Mouse (Mus musculus): ENCODE results near the gene Trim2. TPM values are rescaled to one million over a fixed set of nuclear protein-coding genes. Genes with fewer than 3 reads are reported as not detected.

Trim2 gene
- polyA plus RNA-seq, 1 experiment from 2014 or later, result 174 TPM

GRCm38 (mm10) chr3:84344725-84345645 is 38.3 kb upstream of the Trim2 start:
- peaks cover 2% of the 10 kb centered on the region; the same call in 1 of the 2 replicates for H3K27me3 ChIP-seq (ENCODE audit: control insufficient read depth, insufficient read depth, low read depth, low read length)
- ATAC-seq, result peak; percentile 73
- H3K9me3 ChIP-seq (replicated peaks; ENCODE audit: control insufficient read depth, low read length, poor library complexity, severe bottlenecking), result no peaks in the 10 kb centered on the region
- 12% methylated on average over 28 of the region's 28 CpGs for WGBS
- H3K4me1 ChIP-seq (ENCODE audit: control insufficient read depth, insufficient read depth, low read length), result peaks cover 4% of the 10 kb centered on the region; the same call in 1 of the 2 replicates
- H3K36me3 ChIP-seq (ENCODE audit: control insufficient read depth, insufficient read depth, low read length), result no peaks in the 10 kb centered on the region
- peak overlapping the region; percentile 76 for H3K4me2 ChIP-seq (ENCODE audit: low read length)
- peak overlapping the region; percentile 36 for H3K4me3 ChIP-seq (ENCODE audit: low read depth, low read length)
- peak overlapping the region; percentile 54; the same call in 1 of the 2 replicates for H3K9ac ChIP-seq (ENCODE audit: low read depth, low read length)
- H3K27ac ChIP-seq (ENCODE audit: low read length), result no peak overlapping the region

GRCm38 (mm10) chr3:84343101-84343500 is 36.4 kb upstream of the Trim2 start:
- Histone ChIP-seq H3K27ac (ENCODE audit: low read length) (no peak overlapping the region), H3K9me3 (replicated peaks; ENCODE audit: control insufficient read depth, low read length, poor library complexity, severe bottlenecking) (no peaks in the 10 kb centered on the region), H3K27me3 (ENCODE audit: control insufficient read depth, insufficient read depth, low read depth, low read length) (peaks cover 2% of the 10 kb centered on the region; the same call in 1 of the 2 replicates), H3K36me3 (ENCODE audit: control insufficient read depth, insufficient read depth, low read length) (no peaks in the 10 kb centered on the region), H3K9ac (ENCODE audit: low read depth, low read length) (no peak overlapping the region), H3K4me1 (ENCODE audit: control insufficient read depth, insufficient read depth, low read length) (peaks cover 4% of the 10 kb centered on the region; the same call in 1 of the 2 replicates), H3K4me2 (ENCODE audit: low read length) (no peak overlapping the region), H3K4me3 (ENCODE audit: low read depth, low read length) (no peak overlapping the region)
- WGBS, result 92% methylated on average over 9 of the region's 9 CpGs
- no peak for ATAC-seq

- H3K4me2 ChIP-seq (ENCODE audit: low read length), result no peak overlapping the region
- H3K4me1 ChIP-seq (ENCODE audit: control insufficient read depth, insufficient read depth, low read length), result peaks cover 4% of the 10 kb centered on the region; the same call in 1 of the 2 replicates
- WGBS, result 72% methylated on average over 7 of the region's 7 CpGs
- H3K9me3 ChIP-seq (replicated peaks; ENCODE audit: control insufficient read depth, low read length, poor library complexity, severe bottlenecking), result no peaks in the 10 kb centered on the region
- no peak overlapping the region for H3K9ac ChIP-seq (ENCODE audit: low read depth, low read length)
- peaks cover 2% of the 10 kb centered on the region; the same call in 1 of the 2 replicates for H3K27me3 ChIP-seq (ENCODE audit: control insufficient read depth, insufficient read depth, low read depth, low read length)
- no peak overlapping the region for H3K4me3 ChIP-seq (ENCODE audit: low read depth, low read length)
- H3K36me3 ChIP-seq (ENCODE audit: control insufficient read depth, insufficient read depth, low read length), result no peaks in the 10 kb centered on the region
- no peak for ATAC-seq
- H3K27ac ChIP-seq (ENCODE audit: low read length), result no peak overlapping the region
Observed at GRCm38 (mm10) chr3:84341811-84342210, 35.1 kb upstream of the Trim2 start.

GRCm38 (mm10) chr3:84337585-84337984 is 30.9 kb upstream of the Trim2 start:
- peaks cover 7% of the 10 kb centered on the region for H3K4me1 ChIP-seq (ENCODE audit: control insufficient read depth, insufficient read depth, low read length)
- H3K27me3 ChIP-seq (ENCODE audit: control insufficient read depth, insufficient read depth, low read depth, low read length), result peaks cover 2% of the 10 kb centered on the region; the same call in 1 of the 2 replicates
- 58% methylated on average over 10 of the region's 11 CpGs for WGBS
- no peak for ATAC-seq
- no peak overlapping the region for H3K27ac ChIP-seq (ENCODE audit: low read length)
- H3K9me3 ChIP-seq (replicated peaks; ENCODE audit: control insufficient read depth, low read length, poor library complexity, severe bottlenecking), result no peaks in the 10 kb centered on the region
- no peak overlapping the region for H3K4me2 ChIP-seq (ENCODE audit: low read length)
- no peak overlapping the region for H3K9ac ChIP-seq (ENCODE audit: low read depth, low read length)
- no peak overlapping the region for H3K4me3 ChIP-seq (ENCODE audit: low read depth, low read length)
- no peaks in the 10 kb centered on the region for H3K36me3 ChIP-seq (ENCODE audit: control insufficient read depth, insufficient read depth, low read length)

GRCm38 (mm10) chr3:84336342-84336741 is 29.7 kb upstream of the Trim2 start:
- no peak for ATAC-seq
- Histone ChIP-seq H3K4me3 (ENCODE audit: low read depth, low read length) (no peak overlapping the region), H3K4me1 (ENCODE audit: control insufficient read depth, insufficient read depth, low read length) (peaks cover 7% of the 10 kb centered on the region), H3K36me3 (ENCODE audit: control insufficient read depth, insufficient read depth, low read length) (no peaks in the 10 kb centered on the region), H3K27ac (ENCODE audit: low read length) (no peak overlapping the region), H3K9me3 (replicated peaks; ENCODE audit: control insufficient read depth, low read length, poor library complexity, severe bottlenecking) (no peaks in the 10 kb centered on the region), H3K4me2 (ENCODE audit: low read length) (no peak overlapping the region), H3K9ac (ENCODE audit: low read depth, low read length) (no peak overlapping the region), H3K27me3 (ENCODE audit: control insufficient read depth, insufficient read depth, low read depth, low read length) (peaks cover 2% of the 10 kb centered on the region; the same call in 1 of the 2 replicates)
- WGBS, result 91% methylated on average over 12 of the region's 12 CpGs

- no peaks in the 10 kb centered on the region for H3K9me3 ChIP-seq (replicated peaks; ENCODE audit: control insufficient read depth, low read length, poor library complexity, severe bottlenecking)
- H3K27me3 ChIP-seq (ENCODE audit: control insufficient read depth, insufficient read depth, low read depth, low read length), result peaks cover 2% of the 10 kb centered on the region; the same call in 1 of the 2 replicates
- 40% methylated on average over 8 of the region's 8 CpGs for WGBS
- H3K9ac ChIP-seq (ENCODE audit: low read depth, low read length), result no peak overlapping the region
- H3K4me1 ChIP-seq (ENCODE audit: control insufficient read depth, insufficient read depth, low read length), result peaks cover 7% of the 10 kb centered on the region
- H3K36me3 ChIP-seq (ENCODE audit: control insufficient read depth, insufficient read depth, low read length), result no peaks in the 10 kb centered on the region
- no peak for ATAC-seq
- no peak overlapping the region for H3K27ac ChIP-seq (ENCODE audit: low read length)
- H3K4me3 ChIP-seq (ENCODE audit: low read depth, low read length), result no peak overlapping the region
- H3K4me2 ChIP-seq (ENCODE audit: low read length), result peak overlapping the region; percentile 53; the same call in 1 of the 2 replicates
Observed at GRCm38 (mm10) chr3:84335421-84336073, 28.9 kb upstream of the Trim2 start.

GRCm38 (mm10) chr3:84334771-84335420 is 28.2 kb upstream of the Trim2 start:
- Histone ChIP-seq H3K9ac (ENCODE audit: low read depth, low read length) (no peak overlapping the region), H3K27ac (ENCODE audit: low read length) (no peak overlapping the region), H3K4me1 (ENCODE audit: control insufficient read depth, insufficient read depth, low read length) (peaks cover 7% of the 10 kb centered on the region), H3K27me3 (ENCODE audit: control insufficient read depth, insufficient read depth, low read depth, low read length) (peaks cover 2% of the 10 kb centered on the region; the same call in 1 of the 2 replicates), H3K4me2 (ENCODE audit: low read length) (peak overlapping the region; percentile 53), H3K36me3 (ENCODE audit: control insufficient read depth, insufficient read depth, low read length) (no peaks in the 10 kb centered on the region), H3K4me3 (ENCODE audit: low read depth, low read length) (peak overlapping the region; percentile 23), H3K9me3 (replicated peaks; ENCODE audit: control insufficient read depth, low read length, poor library complexity, severe bottlenecking) (no peaks in the 10 kb centered on the region)
- 12% methylated on average over 20 of the region's 20 CpGs for WGBS
- ATAC-seq, result 0 out of 2 replicates have a peak, but pooled peaks have one; percentile 19

GRCm38 (mm10) chr3:84333400-84334349 is 27.0 kb upstream of the Trim2 start:
- no peak overlapping the region for H3K4me3 ChIP-seq (ENCODE audit: low read depth, low read length)
- WGBS, result 48% methylated on average over 22 of the region's 22 CpGs
- peak; percentile 41; the same call in 1 of the 2 replicates for ATAC-seq

More at GRCm38 (mm10) chr3:84333400-84334349, 27.0 kb upstream of the Trim2 start:
- no peaks in the 10 kb centered on the region for H3K36me3 ChIP-seq (ENCODE audit: control insufficient read depth, insufficient read depth, low read length)
- H3K4me2 ChIP-seq (ENCODE audit: low read length), result no peak overlapping the region
- H3K27ac ChIP-seq (ENCODE audit: low read length), result no peak overlapping the region
- no peak overlapping the region for H3K9ac ChIP-seq (ENCODE audit: low read depth, low read length)
- H3K4me1 ChIP-seq (ENCODE audit: control insufficient read depth, insufficient read depth, low read length), result peaks cover 7% of the 10 kb centered on the region
- peaks cover 2% of the 10 kb centered on the region; the same call in 1 of the 2 replicates for H3K27me3 ChIP-seq (ENCODE audit: control insufficient read depth, insufficient read depth, low read depth, low read length)
- no peaks in the 10 kb centered on the region for H3K9me3 ChIP-seq (replicated peaks; ENCODE audit: control insufficient read depth, low read length, poor library complexity, severe bottlenecking)

Data from midbrain, embryonic 16.5 days (tissue).